8 mouse cellular contexts compared by ENCODE assay signal in genomic region chr7:38107371-38108259, GRCm38 (mm10). TPM values are rescaled to one million over a fixed set of nuclear protein-coding genes. Genes with fewer than 3 reads are reported as not detected.
DNase-seq lines count a peak whose midpoint lies in the region; ATAC-seq and TF ChIP-seq lines count a peak whose summit lies in the region.

Ccne1 (minus strand) TSS chr7:38107534.

- H3K4me2 ChIP-seq in forebrain, embryonic 14.5 days (ENCODE audit: low read length) = peak within 1 kb of the TSS; percentile 94

- peak; percentile 96 for DNase-seq in forebrain, embryonic 14.5 days (ENCODE audit: low spot score)
- DNase-seq in heart, postnatal 25 days (ENCODE audit: low spot score) = peak; percentile 97
- DNase-seq in layer of hippocampus, adult 18-20 months (ENCODE audit: low spot score in 2 of 2) = peak; percentile 99
- DNase-seq in lung, adult 2 months = peak; percentile 100
- DNase-seq in thymus, adult 18-20 months = peak; percentile 96

- H3K27me3 ChIP-seq in ES-Bruce4 (ENCODE audit: control insufficient read depth, insufficient read depth, low read length, poor library complexity, severe bottlenecking) = no peaks in the 10 kb centered on the region
- H3K27me3 ChIP-seq in forebrain, embryonic 14.5 days (replicated peaks; ENCODE audit: control insufficient read depth, insufficient read depth, low read length) = 0 out of 2 replicates have a peak, but pooled peaks cover 2% of the 10 kb centered on the region

- H3K27ac ChIP-seq in ES-Bruce4 (ENCODE audit: insufficient read depth, low read length) = peak within 1 kb of the TSS; percentile 59
- peak within 1 kb of the TSS; percentile 21; the same call in 1 of the 2 replicates for H3K27ac ChIP-seq in forebrain, embryonic 14.5 days (ENCODE audit: low read depth, low read length)

- no peaks in the 10 kb centered on the region for H3K9me3 ChIP-seq in ES-Bruce4 (replicated peaks; ENCODE audit: control insufficient read depth, insufficient read depth, low read length, poor library complexity, severe bottlenecking)
- H3K9me3 ChIP-seq in forebrain, embryonic 14.5 days (replicated peaks; ENCODE audit: control insufficient read depth, low read length) = no peaks in the 10 kb centered on the region

- peak within 1 kb of the TSS; percentile 96 for H3K9ac ChIP-seq in ES-Bruce4 (ENCODE audit: low read depth, poor library complexity, severe bottlenecking)
- H3K9ac ChIP-seq in forebrain, embryonic 14.5 days (ENCODE audit: low read length) = peak within 1 kb of the TSS; percentile 73

- peak within 1 kb of the TSS; percentile 98 for H3K4me3 ChIP-seq in ES-Bruce4 (ENCODE audit: low read depth, low read length)
- peak within 1 kb of the TSS; percentile 68 for H3K4me3 ChIP-seq in forebrain, embryonic 14.5 days (ENCODE audit: low read depth, low read length)
- H3K4me3 ChIP-seq in lung, adult 2 months (replicated peaks; ENCODE audit: extremely low read depth, low read depth, low read length) = peak within 1 kb of the TSS; percentile 68

- no peak for TF ChIP-seq EP300 in ES-Bruce4 (IDR thresholded peaks at IDR 0.05; ENCODE audit: insufficient read depth, low read depth, low read length)

- peak; percentile 84 for ATAC-seq in cerebellum, adult (ENCODE audit: insufficient number of reproducible peaks, low FRiP score, low TSS enrichment)
- ATAC-seq in forebrain, embryonic 14.5 days = peak; percentile 95
- ATAC-seq in neutrophil, adult 5-6 weeks (ENCODE audit: extremely low read depth, insufficient number of reproducible peaks, low FRiP score, poor library complexity, severe bottlenecking) = peak; percentile 84

- TF ChIP-seq POLR2A in ES-Bruce4 (IDR thresholded peaks at IDR 0.05; ENCODE audit: insufficient read depth, low read length) = peak; percentile 43
- TF ChIP-seq POLR2A in lung, adult 2 months (IDR thresholded peaks at IDR 0.05; ENCODE audit: borderline replicate concordance, extremely low read depth, low read depth, low read length) = 0 out of 2 replicates have a peak, but pooled peaks have one; percentile 8

- under 1% methylated on average over 94 of the region's 102 CpGs for WGBS in forebrain, embryonic 14.5 days
- WGBS in lung, adult 2 months = under 1% methylated on average over 101 of the region's 102 CpGs

- peaks cover 25% of the 10 kb centered on the region for H3K36me3 ChIP-seq in ES-Bruce4 (ENCODE audit: control insufficient read depth, insufficient read depth, low read length, poor library complexity, severe bottlenecking)
- no peaks in the 10 kb centered on the region for H3K36me3 ChIP-seq in forebrain, embryonic 14.5 days (ENCODE audit: control insufficient read depth, insufficient read depth, low read length)

- intact Hi-C loops in heart, postnatal 25 days (cut with DNase I) = loop anchor here (2.0 kb wide), 1 partner anchor 21 kb away; no protein-coding TSS in a partner anchor

- peaks cover 4% of the 10 kb centered on the region for H3K4me1 ChIP-seq in ES-Bruce4 (ENCODE audit: control insufficient read depth, insufficient read depth, low read length)
- H3K4me1 ChIP-seq in forebrain, embryonic 14.5 days (ENCODE audit: control insufficient read depth, insufficient read depth, low read length) = 0 out of 2 replicates have a peak, but pooled peaks cover 3% of the 10 kb centered on the region
- peaks cover 5% of the 10 kb centered on the region; the same call in 1 of the 2 replicates for H3K4me1 ChIP-seq in lung, adult 2 months (ENCODE audit: control insufficient read depth, insufficient read depth, low read length)

- TF ChIP-seq CTCF in ES-Bruce4 (IDR thresholded peaks at IDR 0.05; ENCODE audit: low read depth, low read length) = no peak
- no peak for TF ChIP-seq CTCF in lung, adult 2 months (IDR thresholded peaks at IDR 0.05; ENCODE audit: insufficient read depth, low read length)

RNA-seq across cellular contexts. Expression of gene Ccne1, which starts in this region (rescaled TPM):
- polyA plus RNA-seq in ES-Bruce4 (2011; ENCODE audit: insufficient read depth, insufficient read length, low read depth, missing spikeins) = 94.4 and 105 TPM in 2 replicates
- polyA plus RNA-seq in forebrain, embryonic 14.5 days (2014; fragmentation: Nextera tagmentation; extraction: Ambion mirVana) = 17.0 and 18.5 TPM in 2 replicates
- total RNA-seq in heart, postnatal 25 days (2021) = 1 to 10 TPM; 1.2 to 1.3 TPM
- 10 to 100 TPM; 14.7 to 15.7 TPM for total RNA-seq in layer of hippocampus, adult 18-20 months (2021)
- 1.2 and 1.7 TPM in 2 replicates for polyA plus RNA-seq in lung, adult 2 months (2012; rRNA removed)
- 5.6 and 8.6 TPM in 2 replicates for total RNA-seq in neutrophil, adult 5-6 weeks (2017)

Comparison
In these comparisons a context has a peak if more than half of its experiments do, and no peak if none do; other contexts are left out.
1. Peak in every context shown above with its lines: DNase-seq, ATAC-seq, H3K4me3 ChIP-seq and H3K27ac ChIP-seq.